Comparison of ENCODE assay signal across 8 mouse cellular contexts in genomic region chr2:120153586-120154360, GRCm38 (mm10). TPM values are rescaled to one million over a fixed set of nuclear protein-coding genes. Genes with fewer than 3 reads are reported as not detected.
A peak's percentile ranks its signal among the peaks of the same experiment; 100 is the strongest.
DNase-seq lines count a peak whose midpoint lies in the region; ATAC-seq and TF ChIP-seq lines count a peak whose summit lies in the region.

No protein-coding gene starts in this region.

- H3K4me1 ChIP-seq in heart, embryonic 12.5 days (replicated peaks), result peaks cover 23% of the 10 kb centered on the region
- no peaks in the 10 kb centered on the region for H3K4me1 ChIP-seq in ES-Bruce4 (ENCODE audit: control insufficient read depth, insufficient read depth, low read length)
- peaks cover 20% of the 10 kb centered on the region for H3K4me1 ChIP-seq in erythroblast, embryonic 14.5 days (ENCODE audit: control insufficient read depth)
- H3K4me1 ChIP-seq in kidney, embryonic 15.5 days, result peaks cover 13% of the 10 kb centered on the region
- H3K4me1 ChIP-seq in megakaryocyte, embryonic 14.5 days, result peaks cover 61% of the 10 kb centered on the region

- peak overlapping the region; percentile 89 for H3K4me3 ChIP-seq in heart, embryonic 12.5 days
- peak overlapping the region; percentile 87 for H3K4me3 ChIP-seq in ES-Bruce4 (ENCODE audit: low read depth, low read length)
- H3K4me3 ChIP-seq in erythroblast, embryonic 14.5 days (replicated peaks), result peak overlapping the region; percentile 77
- H3K4me3 ChIP-seq in kidney, embryonic 15.5 days (replicated peaks), result peak overlapping the region; percentile 82
- peak overlapping the region; percentile 100 for H3K4me3 ChIP-seq in megakaryocyte, embryonic 14.5 days (replicated peaks)

- no peak for TF ChIP-seq EP300 in ES-Bruce4 (IDR thresholded peaks at IDR 0.05; ENCODE audit: insufficient read depth, low read depth, low read length)

- DNase-seq in heart, postnatal 36 days, result no peak
- DNase-seq in thymus, postnatal 4 days, result peak; percentile 33
- no peak for DNase-seq in ovary, postnatal 10 days (ENCODE audit: low spot score)

- TF ChIP-seq POLR2A in ES-Bruce4 (IDR thresholded peaks at IDR 0.05; ENCODE audit: insufficient read depth, low read length), result no peak

- H3K27me3 ChIP-seq in heart, embryonic 12.5 days (replicated peaks), result no peaks in the 10 kb centered on the region
- no peaks in the 10 kb centered on the region for H3K27me3 ChIP-seq in ES-Bruce4 (ENCODE audit: control insufficient read depth, insufficient read depth, low read length, poor library complexity, severe bottlenecking)
- H3K27me3 ChIP-seq in erythroblast, embryonic 14.5 days (ENCODE audit: control insufficient read depth), result no peaks in the 10 kb centered on the region
- no peaks in the 10 kb centered on the region for H3K27me3 ChIP-seq in kidney, embryonic 15.5 days
- H3K27me3 ChIP-seq in megakaryocyte, embryonic 14.5 days (replicated peaks), result no peaks in the 10 kb centered on the region

- H3K9me3 ChIP-seq in heart, embryonic 12.5 days (replicated peaks), result peaks cover 3% of the 10 kb centered on the region
- no peaks in the 10 kb centered on the region for H3K9me3 ChIP-seq in ES-Bruce4 (replicated peaks; ENCODE audit: control insufficient read depth, insufficient read depth, low read length, poor library complexity, severe bottlenecking)
- H3K9me3 ChIP-seq in erythroblast, embryonic 14.5 days (ENCODE audit: control insufficient read depth, low read length), result peaks cover 3% of the 10 kb centered on the region; the same call in 1 of the 2 replicates
- no peaks in the 10 kb centered on the region for H3K9me3 ChIP-seq in kidney, embryonic 15.5 days (replicated peaks)
- no peaks in the 10 kb centered on the region for H3K9me3 ChIP-seq in megakaryocyte, embryonic 14.5 days

- whole genome bisulfite sequencing in heart, embryonic 12.5 days, result 1% methylated on average over 37 of the region's 38 CpGs
- under 1% methylated on average over 38 of the region's 38 CpGs for WGBS in kidney, embryonic 15.5 days

- no peak for TF ChIP-seq CTCF in ES-Bruce4 (IDR thresholded peaks at IDR 0.05; ENCODE audit: low read depth, low read length)

- intact Hi-C loops in heart, postnatal 36 days (cut with DNase I), result loop anchor here (2.0 kb wide), 1 partner anchor 57 kb away; no protein-coding TSS in a partner anchor

- H3K9ac ChIP-seq in heart, embryonic 12.5 days, result peak overlapping the region; percentile 95
- peak overlapping the region; percentile 59 for H3K9ac ChIP-seq in ES-Bruce4 (ENCODE audit: low read depth, poor library complexity, severe bottlenecking)
- peak overlapping the region; percentile 68 for H3K9ac ChIP-seq in kidney, embryonic 15.5 days

- peak; percentile 13; the same call in 1 of the 2 replicates for ATAC-seq in heart, embryonic 12.5 days (ENCODE audit: insufficient number of reproducible peaks, low FRiP score)
- ATAC-seq in kidney, embryonic 15.5 days (replicated peaks; ENCODE audit: low FRiP score), result peak; percentile 66

- peak overlapping the region; percentile 90 for H3K27ac ChIP-seq in heart, embryonic 12.5 days (ENCODE audit: poor library complexity, severe bottlenecking)
- H3K27ac ChIP-seq in ES-Bruce4 (ENCODE audit: insufficient read depth, low read length), result no peak overlapping the region
- peak overlapping the region; percentile 77 for H3K27ac ChIP-seq in kidney, embryonic 15.5 days

- peaks cover 12% of the 10 kb centered on the region for H3K36me3 ChIP-seq in heart, embryonic 12.5 days
- no peaks in the 10 kb centered on the region for H3K36me3 ChIP-seq in ES-Bruce4 (ENCODE audit: control insufficient read depth, insufficient read depth, low read length, poor library complexity, severe bottlenecking)
- peaks cover 9% of the 10 kb centered on the region for H3K36me3 ChIP-seq in erythroblast, embryonic 14.5 days (ENCODE audit: control insufficient read depth)
- H3K36me3 ChIP-seq in kidney, embryonic 15.5 days, result no peaks in the 10 kb centered on the region
- H3K36me3 ChIP-seq in megakaryocyte, embryonic 14.5 days (replicated peaks; ENCODE audit: low read length), result peaks cover 41% of the 10 kb centered on the region

- peak overlapping the region; percentile 91 for H3K4me2 ChIP-seq in heart, embryonic 12.5 days
- H3K4me2 ChIP-seq in kidney, embryonic 15.5 days, result peak overlapping the region; percentile 99

RNA-seq across cellular contexts. Expression of gene Ehd4, which starts 0.6 kb away (rescaled TPM):
- polyA plus RNA-seq in heart, embryonic 12.5 days (2016; fragmentation: Nextera tagmentation; extraction: Ambion mirVana), result 159 and 186 TPM in 2 replicates
- 100 to 1,000 TPM; 372 to 460 TPM for total RNA-seq in heart, postnatal 36 days (2021)
- polyA plus RNA-seq in ES-Bruce4 (2011; ENCODE audit: insufficient read depth, insufficient read length, low read depth, missing spikeins), result 24.2 and 24.4 TPM in 2 replicates
- 0.67 and 1.1 TPM in 2 replicates for polyA plus RNA-seq in erythroblast, embryonic 14.5 days (2012)
- polyA plus RNA-seq in kidney, embryonic 15.5 days (2015; fragmentation: Nextera tagmentation; extraction: Ambion mirVana), result 57.3 and 66.6 TPM in 2 replicates
- polyA plus RNA-seq in megakaryocyte, embryonic 14.5 days (2012; ENCODE audit: insufficient read depth, low replicate concordance), result 55.8 and 61.8 TPM in 2 replicates

Comparison
In these comparisons a context has a peak if more than half of its experiments do, and no peak if none do; other contexts are left out.
1. RNA of gene Ehd4, which starts 0.6 kb away (polyA plus RNA-seq): 159 to 186 TPM in heart, embryonic 12.5 days, 57.3 to 66.6 TPM in kidney, embryonic 15.5 days, 55.8 to 61.8 TPM in megakaryocyte, embryonic 14.5 days and 24.2 to 24.4 TPM in ES-Bruce4; 0.67 to 1.1 TPM in erythroblast, embryonic 14.5 days; every median in the first group is over 10 times any median in the second.
2. Peak in every context shown above with its lines, with median percentiles within 50 percentile points of each other: H3K4me3 ChIP-seq and H3K9ac ChIP-seq.